Mouse (Mus musculus) kidney, embryonic 14.5 days (tissue): ENCODE results near the gene A530016L24Rik. TPM values are rescaled to one million over a fixed set of nuclear protein-coding genes. Genes with fewer than 3 reads are reported as not detected.

ENCODE experiments used
- ATAC-seq: fragments of 200-750 bp; cut with Nextera tagmentation; 2 replicates; pipeline ENCODE4 v1.8.0; 2017; ENCODE audit warnings: moderate number of reproducible peaks, mild to moderate bottlenecking, moderate TSS enrichment, moderate library complexity; ENCODE audit not compliant: low FRiP score, low TSS enrichment
- H3K27ac ChIP-seq: fragments of 300-500 bp; sonication (generic); 2 replicates; pipeline ENCODE4 v1.5.1; 2014; ENCODE audit warnings: low read depth, mild to moderate bottlenecking, low read length, moderate library complexity, mixed read lengths
- H3K27me3 ChIP-seq: fragments of 300-500 bp; sonication (generic); 2 replicates; pipeline ENCODE4 v1.6.1; 2014; ENCODE audit warnings: mild to moderate bottlenecking, low read length; ENCODE audit not compliant: control insufficient read depth, insufficient read depth
- H3K36me3 ChIP-seq: fragments of 300-500 bp; sonication (generic); 2 replicates; pipeline ENCODE4 v1.6.1; 2014; ENCODE audit warnings: low read length, mixed read lengths; ENCODE audit not compliant: control insufficient read depth, insufficient read depth
- H3K4me1 ChIP-seq: fragments of 300-500 bp; sonication (generic); 2 replicates; pipeline ENCODE4 v1.6.1; 2014; ENCODE audit warnings: low read length, mixed read lengths; ENCODE audit not compliant: control insufficient read depth, insufficient read depth
- H3K4me2 ChIP-seq: fragments of 300-500 bp; sonication (generic); replicated peaks from 2 replicates; pipeline ENCODE4 v1.6.1; 2014; ENCODE audit warnings: low read depth, mild to moderate bottlenecking, low read length
- H3K4me3 ChIP-seq: fragments of 300-500 bp; sonication (generic); 2 replicates; pipeline ENCODE4 v1.5.1; 2014; ENCODE audit warnings: mild to moderate bottlenecking, low read length
- H3K9ac ChIP-seq: fragments of 300-500 bp; sonication (generic); 2 replicates; pipeline ENCODE4 v1.6.1; 2014; ENCODE audit warnings: low read depth, mild to moderate bottlenecking, low read length, moderate library complexity
- H3K9me3 ChIP-seq: fragments of 300-500 bp; sonication (generic); 2 replicates; pipeline ENCODE4 v1.6.1; 2016; ENCODE audit warnings: low read length; ENCODE audit not compliant: control insufficient read depth
- WGBS: fragments of 180-500 bp; shearing (Covaris S2); extraction: QIAGEN DNeasy Blood & Tissue Kit; methylation state at CpG from one replicate; pipeline ENCODE4 v1.1.7; 2014; 5-methylcytosine and 5-hydroxymethylcytosine counted together
- polyA plus RNA-seq: library from polyadenylated mRNA; unstranded; fragments of >200 nt; fragmentation: Nextera tagmentation; extraction: Ambion mirVana; gene quantifications from 2 replicates; pipeline ENCODE4 v1.2.1, GENCODE M21; 2014

The A530016L24Rik gene
- polyA plus RNA-seq, 1 experiment from 2014 or later: 0.08 TPM

- H3K9ac ChIP-seq: no peak overlapping the region
- H3K4me1 ChIP-seq: 0 out of 2 replicates have a peak, but pooled peaks cover 2% of the 10 kb centered on the region
- WGBS: 96% methylated on average over 12 of the region's 12 CpGs
- H3K4me3 ChIP-seq: no peak overlapping the region
- H3K9me3 ChIP-seq: no peaks in the 10 kb centered on the region
- H3K27me3 ChIP-seq: no peaks in the 10 kb centered on the region
- no peak for ATAC-seq
- no peak overlapping the region for H3K27ac ChIP-seq
- H3K36me3 ChIP-seq: no peaks in the 10 kb centered on the region
- no peak overlapping the region for H3K4me2 ChIP-seq
Observed at GRCm38 (mm10) chr12:112540321-112540720, 51.1 kb downstream of the A530016L24Rik start.

- no peak for ATAC-seq
- WGBS: 77% methylated on average over 8 of the region's 8 CpGs
- Histone ChIP-seq H3K4me1 (0 out of 2 replicates have a peak, but pooled peaks cover 3% of the 10 kb centered on the region), H3K27ac (peak overlapping the region; percentile 42; the same call in 1 of the 2 replicates), H3K9me3 (no peaks in the 10 kb centered on the region), H3K4me2 (no peak overlapping the region), H3K4me3 (no peak overlapping the region), H3K9ac (no peak overlapping the region), H3K27me3 (no peaks in the 10 kb centered on the region), H3K36me3 (no peaks in the 10 kb centered on the region)
Observed at GRCm38 (mm10) chr12:112541483-112542091, 52.3 kb downstream of the A530016L24Rik start.

GRCm38 (mm10) chr12:112542257-112542919, 53.1 kb downstream of the A530016L24Rik start:
- Histone ChIP-seq H3K4me2 (0 out of 2 replicates have a peak overlapping the region, but pooled peaks have one; percentile 1), H3K27me3 (no peaks in the 10 kb centered on the region), H3K9ac (no peak overlapping the region), H3K4me3 (no peak overlapping the region), H3K27ac (peak overlapping the region; percentile 42; the same call in 1 of the 2 replicates), H3K36me3 (no peaks in the 10 kb centered on the region), H3K4me1 (0 out of 2 replicates have a peak, but pooled peaks cover 3% of the 10 kb centered on the region), H3K9me3 (no peaks in the 10 kb centered on the region)
- WGBS: 59% methylated on average over 13 of the region's 13 CpGs
- ATAC-seq: peak; percentile 48; the same call in 1 of the 2 replicates

- no peak overlapping the region for H3K9ac ChIP-seq
- H3K27me3 ChIP-seq: no peaks in the 10 kb centered on the region
- no peaks in the 10 kb centered on the region for H3K36me3 ChIP-seq
- 4% methylated on average over 11 of the region's 11 CpGs for WGBS
- H3K27ac ChIP-seq: no peak overlapping the region
- H3K4me1 ChIP-seq: 0 out of 2 replicates have a peak, but pooled peaks cover 3% of the 10 kb centered on the region
- H3K9me3 ChIP-seq: no peaks in the 10 kb centered on the region
- H3K4me2 ChIP-seq: 0 out of 2 replicates have a peak overlapping the region, but pooled peaks have one; percentile 1
- peak; percentile 67 for ATAC-seq
- no peak overlapping the region for H3K4me3 ChIP-seq
Observed at GRCm38 (mm10) chr12:112542920-112543300, 53.7 kb downstream of the A530016L24Rik start.

GRCm38 (mm10) chr12:112543941-112544340, 54.7 kb downstream of the A530016L24Rik start:
- Histone ChIP-seq H3K9ac (no peak overlapping the region), H3K4me1 (0 out of 2 replicates have a peak, but pooled peaks cover 3% of the 10 kb centered on the region), H3K27me3 (no peaks in the 10 kb centered on the region), H3K4me3 (no peak overlapping the region), H3K4me2 (no peak overlapping the region), H3K36me3 (no peaks in the 10 kb centered on the region), H3K9me3 (no peaks in the 10 kb centered on the region), H3K27ac (no peak overlapping the region)
- WGBS: 69% methylated on average over 9 of the region's 9 CpGs
- no peak for ATAC-seq

GRCm38 (mm10) chr12:112544946-112545701, 55.9 kb downstream of the A530016L24Rik start:
- Histone ChIP-seq H3K4me1 (0 out of 2 replicates have a peak, but pooled peaks cover 3% of the 10 kb centered on the region), H3K4me3 (no peak overlapping the region), H3K4me2 (no peak overlapping the region), H3K9ac (no peak overlapping the region), H3K36me3 (no peaks in the 10 kb centered on the region), H3K27me3 (no peaks in the 10 kb centered on the region), H3K9me3 (no peaks in the 10 kb centered on the region), H3K27ac (no peak overlapping the region)
- whole genome bisulfite sequencing: 39% methylated on average over 12 of the region's 12 CpGs
- no peak for ATAC-seq

- 96% methylated on average over 8 of the region's 8 CpGs for WGBS
- no peaks in the 10 kb centered on the region for H3K36me3 ChIP-seq
- no peaks in the 10 kb centered on the region for H3K9me3 ChIP-seq
- H3K4me3 ChIP-seq: no peak overlapping the region
- H3K4me2 ChIP-seq: no peak overlapping the region
- no peak overlapping the region for H3K27ac ChIP-seq
- no peak for ATAC-seq
- H3K9ac ChIP-seq: no peak overlapping the region
- no peaks in the 10 kb centered on the region for H3K27me3 ChIP-seq
- 0 out of 2 replicates have a peak, but pooled peaks cover 3% of the 10 kb centered on the region for H3K4me1 ChIP-seq
Observed at GRCm38 (mm10) chr12:112546110-112546509, 56.9 kb downstream of the A530016L24Rik start.

GRCm38 (mm10) chr12:112549287-112549686, 60.0 kb downstream of the A530016L24Rik start:
- Histone ChIP-seq H3K4me3 (no peak overlapping the region), H3K4me1 (0 out of 2 replicates have a peak, but pooled peaks cover 3% of the 10 kb centered on the region), H3K4me2 (no peak overlapping the region), H3K27me3 (no peaks in the 10 kb centered on the region), H3K9me3 (no peaks in the 10 kb centered on the region), H3K27ac (no peak overlapping the region), H3K9ac (no peak overlapping the region), H3K36me3 (no peaks in the 10 kb centered on the region)
- WGBS: 95% methylated on average over 1 of the region's 1 CpGs
- ATAC-seq: no peak
